Mouse (Mus musculus): ENCODE measurements around the gene Auh. TPM values are rescaled to one million over a fixed set of nuclear protein-coding genes. Genes with fewer than 3 reads are reported as not detected.
A peak's percentile ranks its signal among the peaks of the same experiment; 100 is the strongest.

The Auh gene
- total and polyA plus RNA-seq, 3 experiments: 64.6 to 152 (median 135) TPM

GRCm38 (mm10) chr13:52850024-52850723 is 79.3 kb downstream of the Auh start:
- no peaks in the 10 kb centered on the region for H3K36me3 ChIP-seq (ENCODE audit: control insufficient read depth, insufficient read depth, low read length)
- H3K4me1 ChIP-seq (ENCODE audit: control insufficient read depth, insufficient read depth, low read length): peaks cover 3% of the 10 kb centered on the region
- intact Hi-C loops (cut with DNase I): no loop called here
- H3K9ac ChIP-seq (ENCODE audit: low read depth, low read length): no peak overlapping the region
- TF ChIP-seq CTCF (IDR thresholded peaks at IDR 0.05) (peak; percentile 55), EP300 (IDR thresholded peaks at IDR 0.05; ENCODE audit: insufficient read depth, low read depth, low read length) (0 out of 2 replicates have a peak, but pooled peaks have one; percentile 16), POLR2A (IDR thresholded peaks at IDR 0.05; ENCODE audit: insufficient read depth, low read depth, low read length) (no peak)
- no peaks in the 10 kb centered on the region for H3K27me3 ChIP-seq (ENCODE audit: control insufficient read depth, insufficient read depth, low read length)
- H3K27ac ChIP-seq: no peak overlapping the region
- peaks cover 2% of the 10 kb centered on the region; the same call in 1 of the 2 replicates for H3K79me2 ChIP-seq (replicated peaks; ENCODE audit: control insufficient read depth, insufficient read depth, low read length)
- no peak overlapping the region for H3K4me3 ChIP-seq
- DNase-seq: no peak
- WGBS: 87% methylated on average over 15 of the region's 15 CpGs

- WGBS: 77% methylated on average over 9 of the region's 9 CpGs
- Histone ChIP-seq H3K4me3 (no peak overlapping the region), H3K27me3 (ENCODE audit: control insufficient read depth, insufficient read depth, low read length) (no peaks in the 10 kb centered on the region), H3K36me3 (ENCODE audit: control insufficient read depth, insufficient read depth, low read length) (no peaks in the 10 kb centered on the region), H3K27ac (no peak overlapping the region), H3K9ac (ENCODE audit: low read depth, low read length) (no peak overlapping the region), H3K79me2 (replicated peaks; ENCODE audit: control insufficient read depth, insufficient read depth, low read length) (peaks cover 2% of the 10 kb centered on the region; the same call in 1 of the 2 replicates), H3K4me1 (ENCODE audit: control insufficient read depth, insufficient read depth, low read length) (peaks cover 3% of the 10 kb centered on the region)
- TF ChIP-seq POLR2A (IDR thresholded peaks at IDR 0.05; ENCODE audit: insufficient read depth, low read depth, low read length): no peak
- TF ChIP-seq CTCF (IDR thresholded peaks at IDR 0.05): no peak
- TF ChIP-seq EP300 (IDR thresholded peaks at IDR 0.05; ENCODE audit: insufficient read depth, low read depth, low read length): no peak
- DNase-seq: no peak
- intact Hi-C loops (cut with DNase I): no loop called here
These were observed 80.1 kb downstream of the Auh start for GRCm38 (mm10) chr13:52849394-52849801.

- H3K27ac ChIP-seq: no peak overlapping the region
- H3K36me3 ChIP-seq (ENCODE audit: control insufficient read depth, insufficient read depth, low read length): no peaks in the 10 kb centered on the region
- no peak for TF ChIP-seq POLR2A (IDR thresholded peaks at IDR 0.05; ENCODE audit: insufficient read depth, low read depth, low read length)
- TF ChIP-seq CTCF (IDR thresholded peaks at IDR 0.05): no peak
- TF ChIP-seq EP300 (IDR thresholded peaks at IDR 0.05; ENCODE audit: insufficient read depth, low read depth, low read length): no peak
- peaks cover 3% of the 10 kb centered on the region for H3K4me1 ChIP-seq (ENCODE audit: control insufficient read depth, insufficient read depth, low read length)
- intact Hi-C loops (cut with DNase I): no loop called here
- no peaks in the 10 kb centered on the region for H3K27me3 ChIP-seq (ENCODE audit: control insufficient read depth, insufficient read depth, low read length)
- H3K79me2 ChIP-seq (replicated peaks; ENCODE audit: control insufficient read depth, insufficient read depth, low read length): peaks cover 2% of the 10 kb centered on the region; the same call in 1 of the 2 replicates
- no peak for DNase-seq
- H3K4me3 ChIP-seq: no peak overlapping the region
- H3K9ac ChIP-seq (ENCODE audit: low read depth, low read length): no peak overlapping the region
- WGBS: 55% methylated on average over 8 of the region's 8 CpGs
These were observed 82.0 kb downstream of the Auh start for GRCm38 (mm10) chr13:52847481-52847880.

- intact Hi-C loops (cut with DNase I): no loop called here
- H3K27ac ChIP-seq: no peak overlapping the region
- no peak overlapping the region for H3K9ac ChIP-seq (ENCODE audit: low read depth, low read length)
These were observed 82.4 kb downstream of the Auh start for GRCm38 (mm10) chr13:52847071-52847470.

GRCm38 (mm10) chr13:52845618-52846017 is 83.9 kb downstream of the Auh start:
- H3K27ac ChIP-seq: no peak overlapping the region
- no peak for DNase-seq
- no peak overlapping the region for H3K9ac ChIP-seq (ENCODE audit: low read depth, low read length)
- H3K4me1 ChIP-seq (ENCODE audit: control insufficient read depth, insufficient read depth, low read length): peaks cover 3% of the 10 kb centered on the region
- WGBS: 82% methylated on average over 4 of the region's 4 CpGs
- no peak for TF ChIP-seq POLR2A (IDR thresholded peaks at IDR 0.05; ENCODE audit: insufficient read depth, low read depth, low read length)
- TF ChIP-seq CTCF (IDR thresholded peaks at IDR 0.05): no peak
- TF ChIP-seq EP300 (IDR thresholded peaks at IDR 0.05; ENCODE audit: insufficient read depth, low read depth, low read length): no peak
- H3K79me2 ChIP-seq (replicated peaks; ENCODE audit: control insufficient read depth, insufficient read depth, low read length): peaks cover 2% of the 10 kb centered on the region; the same call in 1 of the 2 replicates
- no peaks in the 10 kb centered on the region for H3K27me3 ChIP-seq (ENCODE audit: control insufficient read depth, insufficient read depth, low read length)
- no peaks in the 10 kb centered on the region for H3K36me3 ChIP-seq (ENCODE audit: control insufficient read depth, insufficient read depth, low read length)
- H3K4me3 ChIP-seq: no peak overlapping the region
- intact Hi-C loops (cut with DNase I): no loop called here

More at GRCm38 (mm10) chr13:52847071-52847470, 82.4 kb downstream of the Auh start:
- Histone ChIP-seq H3K36me3 (ENCODE audit: control insufficient read depth, insufficient read depth, low read length) (no peaks in the 10 kb centered on the region), H3K4me1 (ENCODE audit: control insufficient read depth, insufficient read depth, low read length) (peaks cover 3% of the 10 kb centered on the region), H3K4me3 (no peak overlapping the region), H3K79me2 (replicated peaks; ENCODE audit: control insufficient read depth, insufficient read depth, low read length) (peaks cover 2% of the 10 kb centered on the region; the same call in 1 of the 2 replicates), H3K27me3 (ENCODE audit: control insufficient read depth, insufficient read depth, low read length) (no peaks in the 10 kb centered on the region)
- no peak for DNase-seq
- TF ChIP-seq CTCF (IDR thresholded peaks at IDR 0.05): no peak
- no peak for TF ChIP-seq POLR2A (IDR thresholded peaks at IDR 0.05; ENCODE audit: insufficient read depth, low read depth, low read length)
- no peak for TF ChIP-seq EP300 (IDR thresholded peaks at IDR 0.05; ENCODE audit: insufficient read depth, low read depth, low read length)
- 82% methylated on average over 17 of the region's 17 CpGs for WGBS

- Histone ChIP-seq H3K79me2 (replicated peaks; ENCODE audit: control insufficient read depth, insufficient read depth, low read length) (peaks cover 2% of the 10 kb centered on the region; the same call in 1 of the 2 replicates), H3K27ac (no peak overlapping the region), H3K4me3 (no peak overlapping the region), H3K36me3 (ENCODE audit: control insufficient read depth, insufficient read depth, low read length) (no peaks in the 10 kb centered on the region), H3K9ac (ENCODE audit: low read depth, low read length) (no peak overlapping the region), H3K4me1 (ENCODE audit: control insufficient read depth, insufficient read depth, low read length) (peaks cover 3% of the 10 kb centered on the region), H3K27me3 (ENCODE audit: control insufficient read depth, insufficient read depth, low read length) (no peaks in the 10 kb centered on the region)
- no peak for TF ChIP-seq EP300 (IDR thresholded peaks at IDR 0.05; ENCODE audit: insufficient read depth, low read depth, low read length)
- TF ChIP-seq CTCF (IDR thresholded peaks at IDR 0.05): no peak
- no peak for TF ChIP-seq POLR2A (IDR thresholded peaks at IDR 0.05; ENCODE audit: insufficient read depth, low read depth, low read length)
- 85% methylated on average over 10 of the region's 10 CpGs for WGBS
- intact Hi-C loops (cut with DNase I): no loop called here
- DNase-seq: no peak
These were observed 85.8 kb downstream of the Auh start for GRCm38 (mm10) chr13:52843536-52844178.
